Mouse (Mus musculus): ENCODE measurements around the gene Golph3.

Gene Golph3

DNA sequence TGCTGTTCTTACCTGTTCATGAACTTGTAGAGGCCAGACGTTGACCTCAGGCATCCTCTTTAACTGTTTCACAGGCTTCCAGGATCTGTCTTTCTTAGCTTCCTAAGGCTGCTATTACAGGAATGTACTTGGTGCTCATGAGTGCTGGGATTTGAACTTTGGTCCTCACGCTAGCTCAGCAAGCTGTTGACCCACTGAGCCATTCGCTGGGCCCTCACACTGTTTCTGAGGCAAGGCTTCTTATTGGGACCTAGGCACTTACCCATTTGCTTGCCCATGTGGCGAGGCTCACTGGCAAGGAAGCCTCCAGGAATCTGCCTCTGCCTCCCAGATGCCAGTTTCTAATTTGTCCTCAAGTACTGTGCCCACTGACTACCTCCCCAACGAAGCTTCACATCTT, 1.4 kb upstream of the Golph3 start:
- DNase-seq = no peak

- no peak for DNase-seq
Measured at GRCm38 (mm10) chr15:12320441-12321090, 684 bp upstream of the Golph3 start.

DNA sequence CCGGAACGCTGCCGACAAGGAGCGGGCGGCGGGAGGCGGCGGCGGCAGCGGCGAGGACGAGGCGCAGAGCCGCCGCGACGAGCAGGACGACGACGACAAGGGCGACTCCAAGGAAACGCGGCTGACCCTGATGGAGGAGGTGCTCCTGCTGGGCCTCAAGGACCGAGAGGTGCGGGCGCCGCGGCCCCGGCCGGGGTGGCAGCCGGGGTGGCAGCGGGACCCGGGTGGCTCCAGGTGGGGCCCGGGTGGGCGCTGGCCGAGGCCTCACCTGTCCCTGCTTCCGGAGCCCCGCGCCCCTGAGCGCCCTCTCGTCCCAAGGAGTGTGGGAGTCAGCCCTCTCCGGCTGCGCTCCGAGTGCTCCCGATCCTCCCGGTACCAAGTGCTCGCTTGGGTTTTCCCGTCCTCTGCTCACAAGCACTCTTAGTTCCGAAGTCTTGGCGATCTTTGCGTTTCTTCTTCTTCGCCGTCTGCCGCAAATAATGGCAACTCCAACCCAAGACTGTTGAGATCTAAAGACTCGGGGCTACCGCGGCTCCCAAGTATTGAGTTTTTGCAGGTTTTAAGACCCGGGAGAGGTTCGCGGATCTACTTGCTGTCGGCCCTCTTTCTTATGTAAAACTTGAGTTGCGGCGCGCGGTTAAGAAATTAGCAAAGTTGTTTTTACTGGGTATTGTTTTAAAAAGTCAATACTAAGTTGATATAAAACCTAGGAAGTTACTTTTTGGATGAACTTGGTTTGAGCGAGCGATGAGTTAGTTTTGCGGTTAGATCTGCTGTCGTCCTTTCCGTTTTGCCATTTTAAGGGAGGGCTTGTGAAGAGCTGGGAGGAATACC, 755 bp downstream of the Golph3 start, which contains the start of gene 1810049J17Rik:
Gene 1810049J17Rik (minus strand): TSS at position 112 of the 834 bp plus-strand sequence.
- peak; percentile 68 for DNase-seq

- DNase-seq = no peak
Measured at GRCm38 (mm10) chr15:12322676-12323402, 1.6 kb downstream of the Golph3 start.

DNA sequence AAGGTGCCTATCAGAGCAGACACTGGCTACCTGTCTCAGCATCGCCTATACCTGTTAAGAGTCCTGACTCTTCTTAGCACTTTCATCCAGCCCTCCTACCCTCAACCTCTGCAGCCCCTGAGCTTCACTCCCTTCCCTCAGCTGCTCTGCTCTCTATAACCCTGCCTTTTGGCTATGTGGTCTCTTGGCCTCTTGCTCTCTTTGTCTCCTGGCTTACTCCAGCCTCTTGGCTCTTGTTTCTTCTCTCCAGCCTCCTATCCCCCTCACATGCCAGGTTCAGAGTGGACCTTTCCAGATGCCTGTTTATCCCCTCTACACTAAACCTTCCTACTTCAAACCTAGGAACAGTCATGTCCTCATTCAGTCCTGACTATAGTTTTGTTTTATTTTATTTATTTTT, 3.1 kb downstream of the Golph3 start:
- no peak for DNase-seq

DNA sequence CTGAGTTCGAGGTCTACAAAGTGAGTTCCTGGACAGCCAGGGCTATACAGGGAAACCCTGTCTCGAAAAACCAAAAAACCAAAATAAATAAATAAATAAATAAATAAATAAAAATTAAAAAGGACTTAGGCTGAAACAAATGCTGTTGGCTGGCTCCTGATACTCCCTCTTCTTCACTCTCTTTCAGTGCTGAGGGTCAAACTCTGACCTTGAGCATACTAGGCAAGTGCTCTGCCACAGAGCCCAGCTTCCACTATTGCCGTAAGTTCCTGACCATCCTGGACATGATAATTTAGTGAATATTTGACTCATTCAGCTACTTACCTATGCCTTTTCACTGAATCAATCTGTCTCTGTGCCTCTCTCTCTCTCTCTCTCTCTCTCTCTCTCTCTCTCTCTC, 9.1 kb downstream of the Golph3 start:
- no peak for DNase-seq

- no peak for DNase-seq
Measured at GRCm38 (mm10) chr15:12330892-12331291, 9.6 kb downstream of the Golph3 start.

DNA sequence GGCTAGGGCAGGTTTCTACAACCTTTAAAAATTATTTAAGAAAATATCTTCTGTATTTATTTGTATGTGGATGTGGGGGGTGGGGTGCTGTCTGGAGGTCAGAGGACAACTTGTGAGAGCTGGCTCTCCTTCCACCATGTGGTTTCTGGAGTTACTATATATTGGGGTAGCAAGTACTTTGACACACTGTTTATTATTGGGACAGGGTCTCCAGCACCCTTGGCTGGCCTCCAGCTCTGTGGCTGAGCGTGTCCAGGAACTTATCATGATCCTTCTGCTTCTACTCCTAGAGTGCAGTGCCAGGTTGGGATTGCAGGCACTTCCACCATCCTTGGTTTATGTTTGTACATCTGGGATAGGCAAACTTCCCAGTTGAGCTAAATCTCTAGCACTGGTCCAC, 10.1 kb downstream of the Golph3 start:
- no peak for DNase-seq

GRCm38 (mm10) chr15:12334381-12334780, 13.1 kb downstream of the Golph3 start:
- no peak for DNase-seq

- peak; percentile 20 for DNase-seq
Measured at GRCm38 (mm10) chr15:12337030-12337778, 16.0 kb downstream of the Golph3 start.

DNA sequence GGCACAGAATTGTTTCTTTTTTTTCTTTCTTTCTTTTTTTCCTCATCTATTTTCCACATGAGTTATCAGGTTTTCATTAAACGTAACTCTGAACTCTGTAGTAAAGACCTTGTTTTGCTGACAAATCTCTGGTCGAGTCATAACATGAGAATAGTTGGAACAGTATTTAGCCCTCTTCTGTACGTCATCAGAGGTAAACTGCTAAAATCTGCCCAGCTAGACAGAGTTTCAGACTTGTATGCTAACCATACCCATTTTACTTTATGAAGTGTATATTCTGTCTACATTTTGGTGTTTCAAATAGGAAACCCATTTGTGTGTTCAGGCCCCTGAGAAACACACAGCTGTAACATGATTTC, 16.5 kb downstream of the Golph3 start:
- DNase-seq = no peak

DNA sequence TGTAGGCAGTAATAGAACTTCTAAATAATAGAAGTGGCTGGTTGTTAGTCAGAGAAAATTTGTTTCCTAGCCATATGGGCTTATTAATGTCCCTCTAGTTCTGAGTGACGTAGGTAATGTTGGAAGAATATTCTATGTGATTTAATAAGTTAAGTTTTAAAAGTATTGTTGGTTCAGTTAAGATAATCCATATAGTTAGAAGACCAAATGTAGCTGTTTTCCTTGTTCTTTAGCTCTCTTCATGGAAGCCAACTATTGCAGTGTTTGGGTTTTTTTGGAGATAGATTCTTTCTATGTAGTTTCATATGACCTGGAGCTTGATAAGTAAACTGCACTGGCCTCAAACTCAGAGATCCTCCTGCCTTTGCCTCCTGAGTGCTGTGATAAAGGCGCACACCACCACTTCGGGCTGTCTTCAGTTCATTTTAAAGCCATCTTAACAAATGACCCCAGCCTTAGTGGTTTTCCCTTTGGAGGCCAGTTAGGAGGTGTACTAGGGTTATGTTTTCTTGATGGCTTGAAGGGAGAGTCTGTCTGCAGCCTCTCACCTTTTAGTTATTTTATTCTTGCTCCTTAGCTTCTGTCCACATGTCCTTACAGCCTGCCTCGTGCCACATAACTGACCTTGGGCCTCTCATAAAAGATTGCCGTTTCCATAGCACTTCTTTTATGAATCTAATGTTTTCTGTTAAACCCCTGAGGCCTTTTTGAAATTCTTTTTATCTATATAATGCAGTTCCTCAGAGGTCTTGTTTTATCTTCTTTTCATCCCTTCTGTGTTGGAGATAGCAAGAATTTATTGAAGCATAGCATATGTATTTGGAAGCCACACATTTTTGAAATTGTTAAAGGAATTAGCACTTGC, 19.5 kb downstream of the Golph3 start:
- peak; percentile 58 for DNase-seq

GRCm38 (mm10) chr15:12341401-12341758, 20.1 kb downstream of the Golph3 start:
- peak; percentile 49 for DNase-seq

GRCm38 (mm10) chr15:12346916-12347315, 25.7 kb downstream of the Golph3 start:
- no peak for DNase-seq

DNA sequence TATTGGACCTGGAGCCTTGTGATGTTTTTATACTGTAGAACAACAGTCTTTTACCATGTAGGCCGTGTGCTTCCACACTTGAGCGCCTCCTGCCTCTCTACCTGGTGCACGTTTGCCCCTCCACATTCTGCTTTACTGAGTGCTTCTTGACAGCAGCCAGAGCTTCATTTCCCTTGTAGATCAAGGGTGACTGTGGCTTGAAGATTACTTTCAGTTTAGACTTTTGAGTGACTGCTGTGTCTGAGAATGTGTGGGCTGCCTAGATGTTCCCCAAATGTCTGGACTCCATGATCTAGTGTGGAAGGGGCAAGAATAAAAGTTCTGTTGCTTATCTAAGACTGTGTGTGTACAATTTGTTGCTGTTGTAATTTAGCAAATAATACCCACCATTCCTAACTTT, 27.7 kb downstream of the Golph3 start:
- no peak for DNase-seq

DNA sequence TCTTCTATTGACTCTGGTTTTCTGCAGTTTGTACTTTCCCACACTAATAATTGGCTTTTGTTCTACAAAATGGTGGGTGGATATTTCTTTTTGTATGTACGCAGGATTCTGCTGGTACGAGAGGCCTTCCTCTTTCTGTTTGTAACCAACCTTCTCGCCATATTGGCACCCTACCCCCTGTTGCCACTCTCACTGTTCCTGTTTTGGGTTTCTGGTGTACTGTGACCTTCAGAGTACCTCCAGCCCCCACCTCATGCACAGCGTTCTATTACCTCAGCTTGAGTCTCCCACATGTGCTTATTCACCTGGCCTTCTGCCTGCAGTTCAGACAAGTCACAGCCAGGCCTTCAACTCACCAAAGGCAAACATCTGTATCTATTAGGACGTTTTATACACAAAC, 28.6 kb downstream of the Golph3 start:
- no peak for DNase-seq

- DNase-seq = no peak
Measured at GRCm38 (mm10) chr15:12351470-12351869, 30.2 kb downstream of the Golph3 start.

DNA sequence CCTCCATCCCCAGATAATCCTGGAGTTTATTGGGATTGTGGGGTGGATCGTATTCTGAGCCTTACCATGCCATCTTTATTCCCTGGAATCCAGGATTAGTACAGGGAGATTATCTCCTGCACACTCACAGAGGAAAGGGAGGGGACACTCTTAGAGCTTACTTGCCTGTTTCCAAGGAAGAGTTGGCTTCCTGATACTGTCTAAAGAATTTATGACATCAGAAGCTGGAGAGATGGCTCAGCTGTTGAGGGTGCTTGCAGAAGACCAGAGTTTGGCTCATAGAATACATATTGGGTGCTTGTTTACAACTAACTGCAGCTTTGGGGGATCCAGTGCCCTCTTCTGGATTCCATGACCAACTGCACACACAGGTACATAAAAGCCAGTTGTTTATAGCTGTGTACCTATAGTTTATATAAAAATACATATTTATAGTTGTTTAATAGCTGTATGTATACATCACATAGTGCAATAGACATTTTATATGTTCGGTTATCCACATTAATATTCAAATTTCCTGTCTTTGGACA, 33.1 kb downstream of the Golph3 start:
- no peak for DNase-seq

DNA sequence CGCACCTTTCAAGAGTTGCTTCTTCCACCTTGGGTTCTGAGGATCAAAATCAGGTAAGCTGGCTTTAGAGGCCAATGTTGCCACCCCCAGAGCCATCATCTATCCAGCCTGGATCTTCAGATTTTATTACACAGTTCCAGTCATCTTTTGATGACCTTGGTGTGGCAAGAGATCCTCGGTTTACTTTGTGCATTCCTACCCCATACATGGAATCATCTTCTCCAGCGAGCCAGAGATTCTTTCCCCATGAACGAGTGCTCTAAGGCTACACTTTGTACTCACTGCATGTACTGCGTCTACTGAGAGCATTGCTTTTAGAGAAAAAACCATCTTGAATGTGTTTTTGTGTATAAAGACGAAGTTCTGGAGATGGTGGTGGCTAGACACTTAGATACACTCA, 34.0 kb downstream of the Golph3 start:
- no peak for DNase-seq

DNA sequence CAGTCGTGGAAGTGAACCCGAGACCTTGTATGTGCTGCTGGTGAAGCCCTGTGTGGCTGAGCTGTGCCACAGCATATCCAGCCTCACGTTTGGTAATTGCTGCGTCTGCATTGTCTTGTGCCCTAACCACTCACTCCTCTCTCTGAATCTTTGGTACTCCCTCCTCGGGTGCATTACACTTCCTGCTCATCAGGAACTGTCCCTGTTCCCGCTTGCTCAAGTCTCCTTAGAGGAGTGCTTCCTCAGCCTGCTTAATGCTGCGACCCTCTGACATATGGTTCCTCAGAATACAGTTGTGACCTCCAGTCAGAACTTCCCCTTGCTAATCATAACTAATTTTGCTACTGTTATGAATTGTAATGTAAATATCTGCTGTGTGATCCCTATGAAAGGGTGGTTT, 34.7 kb downstream of the Golph3 start:
- no peak for DNase-seq

- DNase-seq = no peak
Measured at GRCm38 (mm10) chr15:12357459-12357858, 36.2 kb downstream of the Golph3 start.

DNA sequence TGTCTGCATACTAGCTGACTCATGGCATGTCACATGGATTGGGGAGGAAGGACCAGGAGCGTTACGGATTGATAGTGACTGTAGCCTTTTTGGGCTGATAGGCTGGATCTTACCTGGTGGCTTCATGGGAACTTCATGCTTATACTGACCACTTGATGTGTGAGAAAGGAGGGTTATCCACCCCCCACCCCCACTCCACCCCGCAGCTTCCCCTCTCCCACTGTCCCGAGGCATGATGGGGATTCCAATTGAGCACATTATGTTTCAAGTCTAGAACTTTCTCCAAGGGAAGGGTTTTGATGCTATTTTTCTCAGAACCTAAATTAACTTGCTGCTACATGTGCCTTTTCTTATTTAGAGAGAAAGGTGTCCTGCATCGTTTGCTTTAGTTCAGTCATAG, 37.1 kb downstream of the Golph3 start:
- DNase-seq = no peak

All from liver (tissue).